Mouse (Mus musculus) liver, embryonic 12.5 days (tissue): ENCODE results near the gene Ric8a. TPM values are rescaled to one million over a fixed set of nuclear protein-coding genes. Genes with fewer than 3 reads are reported as not detected.

ENCODE experiments used
- ATAC-seq: fragments of 200-750 bp; cut with Nextera tagmentation; 2 replicates; pipeline ENCODE4 v1.8.0; 2017; ENCODE audit warnings: moderate number of reproducible peaks, mild to moderate bottlenecking, moderate library complexity
- H3K27ac ChIP-seq: fragments of 300-500 bp; sonication (generic); 2 replicates; pipeline ENCODE4 v1.5.1; 2016; ENCODE audit warnings: mild to moderate bottlenecking
- H3K27me3 ChIP-seq: fragments of 300-500 bp; sonication (generic); replicated peaks from 2 replicates; pipeline ENCODE4 v1.6.1; 2016; ENCODE audit warnings: mild to moderate bottlenecking, moderate library complexity
- H3K36me3 ChIP-seq: fragments of 300-500 bp; sonication (generic); 2 replicates; pipeline ENCODE4 v1.6.1; 2016; ENCODE audit warnings: mild to moderate bottlenecking, moderate library complexity
- H3K4me1 ChIP-seq: fragments of 300-500 bp; sonication (generic); 2 replicates; pipeline ENCODE4 v1.6.1; 2016
- H3K4me2 ChIP-seq: fragments of 300-500 bp; sonication (generic); 2 replicates; pipeline ENCODE4 v1.6.1; 2016; ENCODE audit warnings: mild to moderate bottlenecking, moderate library complexity
- H3K4me3 ChIP-seq: fragments of 300-500 bp; sonication (generic); 2 replicates; pipeline ENCODE4 v1.5.1; 2016; ENCODE audit warnings: mild to moderate bottlenecking, moderate library complexity
- H3K9ac ChIP-seq: fragments of 300-500 bp; sonication (generic); 2 replicates; pipeline ENCODE4 v1.6.1; 2016; ENCODE audit warnings: mild to moderate bottlenecking, moderate library complexity
- H3K9me3 ChIP-seq: fragments of 300-500 bp; sonication (generic); replicated peaks from 2 replicates; pipeline ENCODE4 v1.6.1; 2016; ENCODE audit warnings: mild to moderate bottlenecking, moderate library complexity
- WGBS: fragments of 180-500 bp; shearing (Covaris S2); methylation state at CpG from one replicate; pipeline ENCODE4 v1.1.7; 2016; ENCODE audit not compliant: insufficient replicate concordance; 5-methylcytosine and 5-hydroxymethylcytosine counted together
- polyA plus RNA-seq: library from polyadenylated mRNA; unstranded; fragments of >200 nt; fragmentation: Nextera tagmentation; extraction: Ambion mirVana; gene quantifications from 2 replicates; pipeline ENCODE4 v1.2.1, GENCODE M21; 2016

Ric8a gene
- polyA plus RNA-seq, 1 experiment from 2014 or later = 33.8 TPM

GRCm38 (mm10) chr7:140900220-140900619, 43.5 kb downstream of the Ric8a start, which contains the start of gene Cox8b:
Gene Cox8b (minus strand): TSS chr7:140900446.
- H3K9ac ChIP-seq = no peak within 1 kb of the TSS
- no peaks in the 10 kb centered on the region for H3K9me3 ChIP-seq
- H3K4me3 ChIP-seq = no peak within 1 kb of the TSS
- H3K36me3 ChIP-seq = peaks cover 42% of the 10 kb centered on the region
- ATAC-seq = no peak
- H3K27ac ChIP-seq = no peak within 1 kb of the TSS
- no peak within 1 kb of the TSS for H3K4me2 ChIP-seq
- 69% methylated on average over 10 of the region's 10 CpGs for WGBS
- H3K27me3 ChIP-seq = no peaks in the 10 kb centered on the region
- H3K4me1 ChIP-seq = no peaks in the 10 kb centered on the region

- no peak overlapping the region for H3K27ac ChIP-seq
- no peak overlapping the region for H3K4me2 ChIP-seq
- ATAC-seq = no peak
- WGBS = 74% methylated on average over 15 of the region's 15 CpGs
- H3K9ac ChIP-seq = no peak overlapping the region
- H3K36me3 ChIP-seq = peaks cover 24% of the 10 kb centered on the region
- no peaks in the 10 kb centered on the region for H3K9me3 ChIP-seq
- no peaks in the 10 kb centered on the region for H3K27me3 ChIP-seq
- no peak overlapping the region for H3K4me3 ChIP-seq
- H3K4me1 ChIP-seq = no peaks in the 10 kb centered on the region
These were observed 45.5 kb downstream of the Ric8a start for GRCm38 (mm10) chr7:140902036-140902875.

- Histone ChIP-seq H3K27me3 (no peaks in the 10 kb centered on the region), H3K4me2 (no peak overlapping the region), H3K27ac (no peak overlapping the region), H3K36me3 (peaks cover 14% of the 10 kb centered on the region), H3K9me3 (no peaks in the 10 kb centered on the region), H3K4me1 (peaks cover 2% of the 10 kb centered on the region; the same call in 1 of the 2 replicates), H3K9ac (no peak overlapping the region), H3K4me3 (no peak overlapping the region)
- ATAC-seq = peak; percentile 36
- WGBS = 24% methylated on average over 13 of the region's 13 CpGs
These were observed 46.5 kb downstream of the Ric8a start for GRCm38 (mm10) chr7:140903212-140903611.

GRCm38 (mm10) chr7:140905642-140906081, 48.9 kb downstream of the Ric8a start:
- 31% methylated on average over 2 of the region's 2 CpGs for WGBS
- Histone ChIP-seq H3K4me1 (peaks cover 14% of the 10 kb centered on the region; the same call in 1 of the 2 replicates), H3K9ac (no peak overlapping the region)

GRCm38 (mm10) chr7:140907131-140907530, 50.4 kb downstream of the Ric8a start:
- Histone ChIP-seq H3K4me3 (no peak overlapping the region), H3K27ac (no peak overlapping the region), H3K4me2 (no peak overlapping the region)

More at GRCm38 (mm10) chr7:140905642-140906081, 48.9 kb downstream of the Ric8a start:
- Histone ChIP-seq H3K27me3 (no peaks in the 10 kb centered on the region; the same call in 1 of the 2 replicates), H3K9me3 (no peaks in the 10 kb centered on the region), H3K4me3 (no peak overlapping the region), H3K4me2 (peak overlapping the region; percentile 28; the same call in 1 of the 2 replicates), H3K36me3 (no peaks in the 10 kb centered on the region), H3K27ac (peak overlapping the region; percentile 54)
- ATAC-seq = peak; percentile 46; the same call in 1 of the 2 replicates

GRCm38 (mm10) chr7:140907697-140908096, 50.9 kb downstream of the Ric8a start:
- no peak overlapping the region for H3K9ac ChIP-seq
- no peaks in the 10 kb centered on the region for H3K36me3 ChIP-seq
- no peak for ATAC-seq
- peaks cover 19% of the 10 kb centered on the region for H3K4me1 ChIP-seq
- H3K9me3 ChIP-seq = no peaks in the 10 kb centered on the region
- peaks cover 3% of the 10 kb centered on the region; the same call in 1 of the 2 replicates for H3K27me3 ChIP-seq
- H3K27ac ChIP-seq = peak overlapping the region; percentile 51
- no peak overlapping the region for H3K4me2 ChIP-seq
- no peak overlapping the region for H3K4me3 ChIP-seq
- 69% methylated on average over 7 of the region's 7 CpGs for WGBS

More at GRCm38 (mm10) chr7:140907131-140907530, 50.4 kb downstream of the Ric8a start:
- H3K9me3 ChIP-seq = no peaks in the 10 kb centered on the region
- 70% methylated on average over 13 of the region's 13 CpGs for WGBS
- H3K4me1 ChIP-seq = peaks cover 14% of the 10 kb centered on the region; the same call in 1 of the 2 replicates
- no peaks in the 10 kb centered on the region for H3K36me3 ChIP-seq
- no peak overlapping the region for H3K9ac ChIP-seq
- ATAC-seq = no peak
- H3K27me3 ChIP-seq = peaks cover 3% of the 10 kb centered on the region; the same call in 1 of the 2 replicates

- 36% methylated on average over 7 of the region's 7 CpGs for WGBS
- ATAC-seq = no peak
- peak overlapping the region; percentile 68 for H3K4me2 ChIP-seq
- H3K4me3 ChIP-seq = no peak overlapping the region
- H3K36me3 ChIP-seq = no peaks in the 10 kb centered on the region
- peaks cover 21% of the 10 kb centered on the region for H3K4me1 ChIP-seq
- H3K27me3 ChIP-seq = peaks cover 3% of the 10 kb centered on the region; the same call in 1 of the 2 replicates
- H3K27ac ChIP-seq = peak overlapping the region; percentile 51
- no peaks in the 10 kb centered on the region for H3K9me3 ChIP-seq
- H3K9ac ChIP-seq = no peak overlapping the region
These were observed 51.4 kb downstream of the Ric8a start for GRCm38 (mm10) chr7:140908181-140908580.

GRCm38 (mm10) chr7:140908634-140909107, 51.9 kb downstream of the Ric8a start:
- 5% methylated on average over 19 of the region's 19 CpGs for WGBS
- peak overlapping the region; percentile 44; the same call in 1 of the 2 replicates for H3K9ac ChIP-seq
- H3K27ac ChIP-seq = peak overlapping the region; percentile 56; the same call in 1 of the 2 replicates
- no peaks in the 10 kb centered on the region for H3K36me3 ChIP-seq
- H3K4me3 ChIP-seq = peak overlapping the region; percentile 42
- H3K9me3 ChIP-seq = no peaks in the 10 kb centered on the region
- H3K4me2 ChIP-seq = peak overlapping the region; percentile 68
- ATAC-seq = peak; percentile 61
- peaks cover 3% of the 10 kb centered on the region; the same call in 1 of the 2 replicates for H3K27me3 ChIP-seq
- peaks cover 21% of the 10 kb centered on the region for H3K4me1 ChIP-seq

GRCm38 (mm10) chr7:140912293-140912692, 55.5 kb downstream of the Ric8a start:
- no peak overlapping the region for H3K4me3 ChIP-seq
- H3K36me3 ChIP-seq = no peaks in the 10 kb centered on the region
- no peak for ATAC-seq
- H3K4me1 ChIP-seq = peaks cover 21% of the 10 kb centered on the region
- peaks cover 3% of the 10 kb centered on the region; the same call in 1 of the 2 replicates for H3K27me3 ChIP-seq
- no peak overlapping the region for H3K4me2 ChIP-seq
- H3K9ac ChIP-seq = no peak overlapping the region
- 38% methylated on average over 3 of the region's 3 CpGs for WGBS
- peak overlapping the region; percentile 32; the same call in 1 of the 2 replicates for H3K27ac ChIP-seq
- H3K9me3 ChIP-seq = no peaks in the 10 kb centered on the region

- Histone ChIP-seq H3K9me3 (no peaks in the 10 kb centered on the region), H3K9ac (no peak overlapping the region), H3K4me2 (0 out of 2 replicates have a peak overlapping the region, but pooled peaks have one; percentile 13), H3K36me3 (no peaks in the 10 kb centered on the region), H3K27me3 (peaks cover 4% of the 10 kb centered on the region; the same call in 1 of the 2 replicates), H3K27ac (peak overlapping the region; percentile 32; the same call in 1 of the 2 replicates), H3K4me1 (peaks cover 21% of the 10 kb centered on the region), H3K4me3 (no peak overlapping the region)
- ATAC-seq = no peak
- 64% methylated on average over 5 of the region's 5 CpGs for WGBS
These were observed 56.2 kb downstream of the Ric8a start for GRCm38 (mm10) chr7:140912846-140913482.
